Mouse (Mus musculus) common myeloid progenitor, adult 5-6 weeks (primary cell): ENCODE measurements around the gene Vwa8. TPM values are rescaled to one million over a fixed set of nuclear protein-coding genes. Genes with fewer than 3 reads are reported as not detected.

Experiments
- ATAC-seq: replicated peaks from 2 replicates; pipeline ENCODE4 v1.8.0; 2016; ENCODE audit warnings: low read depth, mild to moderate bottlenecking, moderate TSS enrichment, inconsistent platforms; ENCODE audit not compliant: poor library complexity, severe bottlenecking
- total RNA-seq: library from RNA; stranded (forward); fragments of 200-1000, 187-1606 nt; gene quantifications from 2 replicates; pipeline ENCODE4 v1.2.3, GENCODE M21; 2017

Gene Vwa8
- total RNA-seq, 1 experiment from 2014 or later: 23.5 TPM

DNA sequence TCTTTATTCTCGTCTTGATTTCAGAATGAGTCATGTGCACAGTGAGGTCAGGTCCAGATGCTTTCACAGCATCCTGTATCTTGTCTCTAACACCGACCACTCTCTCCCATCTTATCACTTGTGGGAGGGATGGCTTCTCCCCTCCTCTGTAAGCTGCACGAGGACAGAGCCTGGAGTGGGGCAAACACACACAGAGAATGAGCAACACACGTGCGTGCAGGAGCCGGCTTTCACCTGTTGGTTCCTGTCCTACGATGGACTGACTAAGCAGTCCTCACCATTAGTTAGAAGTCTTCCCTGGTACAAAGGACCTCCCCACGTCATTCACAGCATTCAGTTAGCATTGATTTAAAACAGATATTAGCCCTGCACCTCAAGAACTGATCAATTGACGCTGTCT is 312.9 kb downstream of the Vwa8 start:
- ATAC-seq: no peak

DNA sequence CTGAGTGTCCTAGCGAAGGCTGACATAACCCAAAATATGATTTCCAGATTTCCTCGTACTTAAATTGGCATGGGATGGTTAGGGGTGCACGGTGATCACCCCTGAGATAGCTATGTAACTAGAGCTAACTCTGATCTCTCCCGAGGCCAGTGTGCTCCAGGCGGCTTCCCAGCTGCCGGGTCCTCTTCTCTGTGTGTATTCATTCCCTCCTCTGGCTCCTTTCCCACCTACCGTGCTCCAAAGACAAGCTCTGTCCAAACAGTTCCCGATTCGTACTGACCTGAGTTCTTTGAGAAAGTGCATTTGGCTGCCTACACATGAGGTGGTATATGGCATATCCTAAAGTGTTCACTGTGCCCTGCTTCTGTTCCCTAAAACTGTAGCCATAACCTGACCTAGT is 313.8 kb downstream of the Vwa8 start:
- no peak for ATAC-seq

DNA sequence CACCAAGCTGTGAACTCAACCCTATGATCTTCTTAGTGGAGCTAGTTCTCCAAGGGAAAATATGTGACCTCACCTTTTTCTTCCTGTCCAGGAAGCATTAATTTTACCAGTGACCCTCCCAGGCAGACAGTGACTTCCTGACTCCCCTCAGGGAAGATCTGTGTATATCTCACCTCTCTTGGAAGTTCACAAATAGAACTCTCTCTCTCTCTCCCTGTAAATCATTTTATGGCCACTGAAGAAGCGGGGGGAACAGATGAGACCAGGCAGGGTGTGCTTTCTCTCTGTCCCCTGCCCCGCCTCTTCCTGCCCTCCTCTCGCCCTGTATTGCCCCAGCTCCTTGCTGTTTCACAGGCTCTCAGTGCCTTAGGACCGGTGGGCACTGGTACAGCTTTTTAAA is 315.5 kb downstream of the Vwa8 start:
- ATAC-seq: no peak

DNA sequence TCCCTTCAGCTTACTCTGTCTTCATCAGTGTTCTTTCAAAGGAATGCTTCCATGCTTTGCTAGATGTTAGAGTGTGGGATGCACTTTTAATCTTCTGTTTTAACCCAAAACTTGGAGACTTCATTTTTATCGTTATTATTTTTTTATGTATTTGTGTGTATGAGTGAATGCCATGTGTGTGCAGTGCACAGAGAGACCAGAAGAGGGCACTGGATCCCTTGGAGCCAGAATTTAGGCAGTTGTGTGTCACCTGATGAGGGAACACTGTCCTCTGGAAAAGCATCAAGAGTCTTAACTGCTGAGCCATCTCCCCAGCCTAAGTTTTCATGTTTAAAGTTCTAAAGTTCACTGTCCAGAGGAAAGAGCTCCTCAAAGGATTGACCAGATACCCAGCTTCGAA is 316.1 kb downstream of the Vwa8 start:
- ATAC-seq: 0 out of 2 replicates have a peak, but pooled peaks have one; percentile 42

DNA sequence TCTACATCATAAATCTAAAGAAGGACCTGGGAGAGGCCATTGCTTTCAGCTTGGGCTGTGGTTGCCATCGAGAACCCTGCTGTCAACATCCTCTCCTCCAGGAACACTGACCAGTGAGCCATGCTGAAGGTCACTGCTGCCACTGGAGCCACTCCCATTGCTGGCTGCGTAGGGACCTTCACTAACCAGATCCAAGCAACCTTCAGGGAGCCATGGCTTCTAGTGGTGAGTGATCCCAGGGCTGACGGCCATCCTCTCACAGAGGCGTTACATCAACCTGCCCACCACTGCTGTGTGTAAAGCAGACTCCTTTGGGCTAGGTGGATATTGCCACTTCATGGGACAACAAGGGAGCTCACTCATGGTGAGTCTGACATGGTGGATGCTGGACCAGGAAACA is 325.7 kb downstream of the Vwa8 start:
- ATAC-seq: no peak

DNA sequence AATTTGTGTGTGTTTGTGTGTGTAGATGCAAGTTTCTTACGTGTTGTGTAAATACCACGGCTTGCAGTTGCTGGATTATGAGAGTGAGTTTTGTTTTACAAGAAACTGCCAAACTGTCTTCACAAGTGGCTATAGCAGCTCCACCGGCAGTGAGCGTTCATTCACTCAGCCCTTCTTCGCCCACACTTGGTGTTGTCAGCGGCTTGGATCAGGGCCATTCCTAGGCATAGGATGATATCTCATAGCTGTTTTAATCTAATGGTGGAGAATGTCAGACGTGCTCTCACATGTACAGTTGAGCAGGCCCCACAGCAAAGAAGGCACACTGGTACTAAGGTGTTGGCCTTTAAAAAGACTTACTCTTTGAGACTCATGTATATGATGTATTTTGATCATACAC is 328.9 kb downstream of the Vwa8 start:
- ATAC-seq: no peak

DNA sequence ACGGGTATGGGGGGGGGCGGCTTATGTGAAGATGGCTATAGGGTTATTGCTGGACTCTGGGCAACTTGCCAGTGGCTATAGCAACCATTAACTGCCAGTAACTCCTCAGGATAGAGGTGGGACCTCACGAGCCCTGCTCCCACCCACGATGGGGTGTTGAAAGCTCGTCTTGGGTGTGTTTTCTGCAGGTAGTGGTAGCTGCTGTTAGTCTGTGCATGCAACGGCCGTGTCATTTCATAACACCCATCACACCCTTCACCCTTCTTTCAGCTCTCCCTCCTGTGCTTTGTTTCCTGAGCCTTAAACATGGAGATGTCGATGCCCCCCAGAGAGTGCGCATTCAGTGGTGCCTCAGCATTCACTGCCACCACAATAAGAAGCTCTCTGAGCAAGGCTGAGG is 329.4 kb downstream of the Vwa8 start:
- no peak for ATAC-seq

DNA sequence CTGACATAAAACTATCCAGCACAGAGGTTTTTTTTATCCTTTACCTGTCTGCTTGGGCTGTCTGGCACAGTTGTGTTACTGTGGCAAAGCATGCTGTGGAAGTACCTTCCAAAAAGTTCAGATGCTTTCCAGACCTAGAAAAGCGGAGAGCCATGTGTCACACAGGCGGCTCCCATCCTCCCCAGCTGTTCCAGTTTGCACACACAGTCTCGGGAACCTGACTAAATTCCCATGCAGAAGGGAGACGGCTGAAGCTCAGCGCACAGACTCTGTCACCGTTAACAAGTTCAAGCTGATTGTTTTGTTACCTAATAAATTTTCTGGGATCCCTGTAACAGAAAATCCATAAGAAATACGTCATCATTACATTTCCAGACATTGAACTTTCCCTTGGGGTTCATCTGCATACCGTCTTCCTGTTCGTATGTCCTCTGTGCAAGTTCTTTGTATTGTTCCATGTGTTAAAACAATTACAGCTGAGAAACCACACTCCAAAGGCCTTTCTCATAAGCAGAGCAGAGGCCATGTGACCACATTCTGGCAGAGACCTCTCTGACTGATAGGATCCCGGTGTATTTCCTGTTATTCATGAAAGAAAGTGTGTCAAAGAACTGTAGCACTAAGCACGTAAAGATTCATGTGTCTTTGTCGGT is 331.4 kb downstream of the Vwa8 start:
- no peak for ATAC-seq

DNA sequence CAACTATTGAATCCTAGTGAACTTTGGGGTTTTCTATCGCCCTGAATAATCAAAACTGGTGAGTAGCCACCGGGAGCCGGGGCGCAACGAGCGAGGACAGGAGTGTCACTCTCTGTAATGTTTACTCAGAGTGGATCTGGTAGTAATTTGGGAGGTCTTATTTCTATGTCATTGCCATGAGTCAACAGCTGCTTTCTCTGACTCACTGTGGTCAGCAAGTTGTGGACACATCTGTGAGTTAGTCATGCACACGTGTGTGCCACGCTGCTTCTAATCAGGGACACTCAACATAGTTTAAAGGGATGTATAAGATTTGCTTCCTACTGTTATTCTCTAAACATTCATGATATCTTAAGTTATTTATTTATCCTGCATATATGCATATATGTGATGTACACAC is 332.9 kb downstream of the Vwa8 start:
- no peak for ATAC-seq

DNA sequence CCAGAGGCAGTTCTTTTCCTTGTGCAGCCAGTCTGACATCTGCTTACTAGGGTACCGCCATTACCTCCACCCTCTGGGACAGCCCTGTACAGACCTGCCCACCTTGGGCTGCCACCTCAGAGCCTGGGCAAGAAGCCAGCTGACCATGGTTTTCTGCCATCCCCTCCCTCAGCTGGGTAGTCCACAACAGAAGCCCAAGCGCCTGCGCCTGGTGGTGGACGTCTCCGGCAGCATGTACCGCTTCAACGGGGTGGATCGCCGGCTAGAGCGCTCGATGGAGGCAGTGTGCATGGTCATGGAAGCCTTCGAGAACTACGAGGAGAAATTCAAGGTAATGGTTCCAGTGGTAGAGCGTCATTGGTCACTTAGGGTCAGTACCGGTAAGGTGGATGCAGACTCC is 333.9 kb downstream of the Vwa8 start:
- no peak for ATAC-seq

DNA sequence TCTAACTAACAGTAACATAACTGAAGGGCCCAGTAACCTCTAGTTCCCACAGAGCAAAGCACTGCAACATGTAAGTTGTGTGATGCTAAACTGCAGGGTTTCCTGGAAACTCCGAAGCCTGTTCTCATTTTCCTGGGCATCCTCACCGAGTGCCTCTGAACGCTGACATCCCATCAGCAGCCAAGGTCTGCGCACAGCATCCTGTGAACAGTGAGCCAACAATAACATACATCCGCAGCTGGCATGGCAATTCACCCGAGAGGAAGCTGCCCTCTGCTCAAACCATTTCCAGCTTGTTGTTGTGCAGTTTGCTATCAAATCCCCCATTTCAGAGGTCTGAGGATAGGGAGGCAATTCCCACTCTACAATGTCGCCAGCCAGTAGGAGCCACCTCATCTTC is 334.4 kb downstream of the Vwa8 start:
- no peak for ATAC-seq

DNA sequence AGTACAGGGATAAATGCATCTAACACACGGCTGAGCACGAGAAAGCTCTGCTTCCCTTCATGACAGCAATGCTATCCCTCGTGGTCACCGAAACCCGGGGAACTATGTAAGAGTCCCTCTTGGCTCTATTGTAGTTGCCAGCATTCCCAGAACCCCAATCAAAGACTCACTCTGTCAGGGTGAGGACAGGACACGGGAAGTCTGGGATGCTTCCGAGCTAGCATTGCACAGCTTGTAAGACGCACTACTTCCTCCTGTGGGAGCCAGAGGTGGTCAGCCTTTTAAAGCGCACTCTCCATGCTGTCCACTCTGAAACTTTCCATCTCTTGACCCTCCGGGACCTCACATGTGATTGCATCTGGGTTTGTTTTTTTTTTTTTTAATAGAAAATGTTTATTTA is 335.2 kb downstream of the Vwa8 start:
- no peak for ATAC-seq

DNA sequence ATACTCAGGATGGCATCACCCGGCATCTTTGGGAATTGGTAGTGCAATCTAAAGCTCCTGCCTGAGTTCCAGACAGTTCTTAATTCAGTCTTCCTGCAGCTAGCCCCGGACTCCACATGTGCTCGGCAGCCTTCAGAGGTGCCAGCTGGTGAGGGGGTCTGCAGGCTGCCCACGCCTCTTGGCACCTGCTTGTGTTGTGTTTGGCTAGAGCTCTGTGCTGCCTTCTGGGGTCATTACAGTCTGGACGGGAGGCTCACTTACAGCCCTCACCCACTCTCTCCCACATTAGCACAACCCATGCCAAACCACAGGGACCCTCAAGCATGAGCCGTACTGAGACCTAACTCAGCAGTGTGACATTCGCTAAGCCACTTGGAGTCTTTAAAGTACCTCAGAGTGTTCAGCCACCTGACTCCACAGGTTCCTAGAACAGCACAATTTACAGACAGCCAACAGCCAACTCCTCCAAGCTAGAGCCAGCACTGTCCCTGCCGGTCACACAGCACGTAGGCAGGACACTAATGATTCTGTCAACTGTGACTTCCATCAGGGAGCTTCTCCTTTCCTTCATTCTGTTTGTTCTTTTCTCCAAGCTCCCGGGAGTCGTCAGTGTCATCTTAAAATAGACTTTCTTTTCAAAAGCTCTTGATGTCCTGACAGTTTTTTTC is 336.3 kb downstream of the Vwa8 start:
- ATAC-seq: no peak

DNA sequence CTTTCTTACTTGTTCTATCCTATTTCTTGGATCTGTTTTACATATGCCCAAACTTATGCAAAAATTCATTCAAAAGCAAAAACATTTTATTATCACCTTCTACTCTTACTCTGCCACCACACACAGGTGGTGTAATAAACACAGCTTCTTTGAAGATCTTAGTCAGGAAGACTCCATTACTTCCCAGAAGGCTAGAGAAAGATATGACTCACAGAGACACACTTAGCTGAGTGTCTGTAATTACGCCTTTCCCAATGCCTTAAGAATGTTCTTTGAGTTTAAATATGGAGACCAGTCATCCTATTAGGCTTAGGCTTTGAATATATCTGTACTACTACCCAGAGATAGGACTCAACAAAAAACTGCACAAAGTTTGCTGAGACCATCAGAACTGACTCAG is 338.1 kb downstream of the Vwa8 start:
- no peak for ATAC-seq

DNA sequence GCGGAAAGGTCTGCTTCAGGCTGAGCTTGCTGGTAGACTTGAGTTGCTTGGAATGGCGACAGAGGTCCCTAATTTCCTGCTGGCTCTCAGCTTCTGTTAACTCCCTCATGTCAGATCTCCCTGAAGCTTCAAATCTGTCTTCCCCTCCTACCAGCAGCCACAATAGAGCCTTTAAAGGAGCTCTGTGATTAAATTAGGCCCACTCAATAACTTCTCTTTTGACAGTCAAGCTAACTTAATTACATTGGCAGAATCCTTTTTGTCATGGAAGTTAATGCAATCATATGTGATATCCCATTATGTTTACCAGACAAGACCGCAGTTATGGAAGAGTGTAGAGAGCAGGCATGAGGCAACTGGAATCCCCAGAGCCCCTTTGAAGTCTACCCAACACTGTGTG is 347.9 kb downstream of the Vwa8 start:
- no peak for ATAC-seq

DNA sequence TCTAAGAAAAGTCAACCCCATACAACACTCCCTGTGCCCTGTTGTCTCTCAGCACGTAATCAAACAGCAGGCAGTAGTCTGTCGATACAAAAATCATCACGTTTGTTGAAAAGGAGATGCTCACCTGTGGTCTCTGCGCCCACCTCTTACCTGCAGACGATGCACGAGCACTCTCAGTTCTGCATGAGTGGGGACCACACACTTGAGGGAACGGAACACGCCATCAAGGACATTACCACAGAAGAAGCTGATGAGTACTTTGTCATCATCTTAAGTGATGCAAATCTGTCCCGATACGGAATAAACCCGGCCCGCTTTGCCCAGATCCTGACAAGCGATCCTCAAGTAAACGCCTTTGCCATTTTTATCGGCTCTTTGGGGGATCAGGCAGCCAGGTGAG is 349.2 kb downstream of the Vwa8 start:
- ATAC-seq: no peak

DNA sequence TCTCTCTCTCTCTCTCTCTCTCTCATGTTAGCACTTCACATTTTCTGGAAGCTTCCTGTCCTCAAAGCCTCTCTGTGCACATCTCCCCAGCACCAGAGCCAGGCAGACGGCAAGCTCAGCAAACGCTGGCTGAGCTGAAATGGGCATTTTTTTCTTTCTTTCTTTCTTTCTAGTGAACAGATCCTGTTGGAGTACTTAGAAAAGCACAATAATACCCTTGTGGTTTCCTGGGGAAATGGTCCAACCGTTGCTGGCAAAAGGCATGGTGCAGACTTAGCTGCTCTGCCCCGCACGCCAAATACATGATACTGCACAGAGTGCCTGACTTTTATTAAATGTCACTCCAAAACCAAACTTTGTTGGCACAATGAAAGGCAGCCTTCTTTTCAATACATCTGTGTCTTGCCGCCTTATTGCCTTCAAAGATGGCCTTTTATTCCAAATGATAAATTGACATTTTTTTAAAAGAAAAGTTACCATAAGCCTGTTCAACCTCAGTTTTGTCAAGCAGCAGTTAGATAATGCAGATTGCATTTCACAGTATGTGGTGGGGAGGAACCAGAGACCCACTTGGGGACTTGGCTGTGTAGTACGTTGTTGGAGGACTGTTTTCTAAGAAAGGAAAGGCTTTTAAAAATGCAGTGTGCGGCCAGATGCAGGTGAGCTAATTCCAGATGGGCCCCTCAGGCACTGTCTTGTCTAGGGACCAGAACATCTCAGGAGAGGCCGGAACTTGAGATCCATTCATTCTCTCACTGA is 351.5 kb downstream of the Vwa8 start:
- ATAC-seq: peak; percentile 91

DNA sequence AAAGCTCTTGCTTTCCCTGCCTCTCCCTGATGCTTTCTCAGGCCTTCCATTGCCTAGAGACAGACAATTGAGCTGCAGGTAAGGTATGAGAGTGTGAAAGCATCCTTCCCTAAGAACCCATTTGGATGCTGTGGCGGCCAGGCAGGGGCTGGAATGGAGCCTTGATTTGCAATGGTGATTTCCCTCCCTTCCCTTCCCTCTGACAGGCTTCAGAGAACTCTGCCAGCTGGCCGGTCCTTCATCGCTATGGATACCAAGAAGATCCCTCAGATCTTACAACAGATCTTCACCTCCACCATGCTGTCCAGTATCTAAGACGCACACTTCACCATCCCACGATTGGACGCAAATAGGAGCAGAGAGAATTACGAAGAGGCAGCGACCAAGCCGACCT is 352.0 kb downstream of the Vwa8 start:
- no peak for ATAC-seq

DNA sequence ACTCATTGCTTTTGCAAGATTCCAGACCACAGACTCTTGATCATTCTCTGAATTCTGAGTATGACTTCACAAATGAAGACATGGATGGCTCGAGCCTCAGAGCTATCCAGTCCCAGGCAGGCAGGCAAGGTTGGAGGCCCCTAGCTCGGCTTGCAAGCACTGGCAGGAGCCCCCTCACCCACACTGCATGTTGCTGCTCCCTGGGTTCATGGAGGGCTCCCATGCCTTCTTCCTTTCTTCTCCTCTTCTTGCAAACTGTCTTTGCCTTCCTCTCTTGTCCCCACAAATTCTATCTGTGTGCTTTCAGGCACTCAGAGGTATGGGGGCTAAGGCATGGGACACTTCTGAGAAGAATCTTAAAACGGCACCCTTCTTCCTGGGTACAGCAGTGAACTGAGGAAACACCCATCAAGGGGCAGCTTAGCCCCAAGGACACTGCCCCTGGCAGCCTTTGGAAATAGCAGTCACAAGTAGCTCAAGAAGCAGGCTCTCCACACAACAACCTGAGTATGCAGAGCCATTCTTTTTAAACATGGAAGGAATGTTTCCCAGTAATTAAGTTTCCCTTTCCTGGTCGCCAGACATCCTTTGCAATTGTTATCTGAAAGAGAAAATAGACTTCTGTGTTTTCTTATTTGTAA is 354.0 kb downstream of the Vwa8 start:
- ATAC-seq: no peak

DNA sequence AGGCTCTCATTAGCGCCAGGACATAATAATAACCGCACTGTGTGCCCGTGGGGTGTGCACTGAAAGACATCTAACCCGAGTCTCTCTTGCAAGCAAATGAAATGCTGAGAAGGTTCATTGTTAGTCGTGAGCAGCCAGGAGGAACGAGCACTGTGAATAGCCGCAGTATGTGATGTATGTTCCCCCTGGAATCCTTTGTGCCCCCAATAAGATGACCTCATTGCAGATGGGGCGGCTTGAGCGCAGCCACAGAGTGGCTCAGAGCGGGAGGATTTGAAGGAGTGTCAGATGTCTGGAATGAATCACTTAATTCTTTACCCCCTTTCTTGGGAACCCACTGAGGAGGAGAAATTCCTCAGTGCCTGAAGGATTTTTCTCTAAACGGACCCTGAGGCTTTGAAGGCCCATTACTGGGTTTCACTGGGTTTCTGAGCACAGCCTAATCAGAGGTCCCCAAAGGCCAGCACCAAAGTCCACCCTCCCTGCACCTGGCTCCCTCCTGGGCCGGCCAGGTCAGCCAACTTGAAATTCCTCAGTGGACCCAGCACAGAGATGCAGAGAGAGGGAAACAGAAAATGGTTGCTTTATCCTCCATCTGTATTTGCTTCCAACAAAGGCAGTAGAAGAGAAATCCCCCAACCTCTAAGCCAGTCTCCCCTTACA is 354.8 kb downstream of the Vwa8 start:
- ATAC-seq: no peak

DNA sequence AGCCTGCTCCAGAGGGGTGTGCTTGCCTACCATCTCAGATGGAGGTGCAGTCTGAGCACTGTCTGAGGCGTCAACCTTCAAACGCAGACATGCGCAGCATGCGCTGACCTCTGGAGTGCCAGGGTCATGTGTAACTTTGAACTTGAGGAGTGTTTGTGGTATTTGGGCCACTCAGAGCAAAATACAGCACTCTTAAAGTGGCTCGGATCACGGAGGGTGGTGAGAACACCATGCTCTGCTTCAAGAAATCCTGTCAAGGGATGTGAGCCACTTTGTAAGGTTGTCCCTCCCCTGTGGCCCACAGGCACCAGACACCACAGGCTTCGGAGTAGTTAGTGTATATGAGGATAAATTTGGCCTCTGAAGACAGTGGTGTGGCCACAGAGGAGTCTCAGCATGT is 356.0 kb downstream of the Vwa8 start:
- no peak for ATAC-seq
